Mouse (Mus musculus): ENCODE results near the gene Tpm4.

- TF ChIP-seq CTCF (IDR thresholded peaks at IDR 0.05; ENCODE audit: low read depth, low read length): no peak
- no peak for TF ChIP-seq GATA1 (IDR thresholded peaks at IDR 0.05; ENCODE audit: borderline replicate concordance, low read length)
- TF ChIP-seq POLR2AphosphoS5 (IDR thresholded peaks at IDR 0.05; ENCODE audit: insufficient replicate concordance, low read depth, low read length): no peak
- no peak for TF ChIP-seq TAL1 (conservative IDR thresholded peaks at IDR 0.05; ENCODE audit: low read depth, low read length)
- TF ChIP-seq GATA2 (IDR thresholded peaks at IDR 0.05; ENCODE audit: borderline replicate concordance, low read depth, low read length): no peak
These were observed 54.8 kb downstream of the Tpm4 start, which contains the start of gene Hsh2d for GRCm38 (mm10) chr8:72189417-72190214.

Measured in G1E (cell line).